Mouse (Mus musculus) liver, embryonic 14.5 days (tissue): ENCODE data around the gene Casp3. TPM values are rescaled to one million over a fixed set of nuclear protein-coding genes. Genes with fewer than 3 reads are reported as not detected.

Source experiments
- ATAC-seq: fragments of 200-750 bp; cut with Nextera tagmentation; 2 replicates; pipeline ENCODE4 v1.8.0; 2017; ENCODE audit warnings: moderate number of reproducible peaks, mild to moderate bottlenecking, moderate library complexity; ENCODE audit not compliant: insufficient read depth
- DNase-seq, 3 experiments: peaks; one replicate each; pipeline ENCODE4 v3.0.0-alpha.2; 2012 to 2013; ENCODE audit warnings: low read depth in 3 of 3, low spot score in 3 of 3
- H3K27ac ChIP-seq: fragments of 300-500 bp; sonication (generic); 2 replicates; pipeline ENCODE4 v1.5.1; 2014; ENCODE audit warnings: moderate library complexity, mild to moderate bottlenecking, control low read depth, inconsistent platforms
- H3K27me3 ChIP-seq: fragments of 300-500 bp; sonication (generic); 2 replicates; pipeline ENCODE4 v1.6.1; 2014; ENCODE audit warnings: mild to moderate bottlenecking, low read length, moderate library complexity; ENCODE audit not compliant: control insufficient read depth, insufficient read depth
- H3K36me3 ChIP-seq: fragments of 300-500 bp; sonication (generic); replicated peaks from 2 replicates; pipeline ENCODE4 v1.6.1; 2014; ENCODE audit warnings: low read depth; ENCODE audit not compliant: control insufficient read depth, insufficient read depth
- H3K4me1 ChIP-seq, 2 experiments: fragments of 200-500 bp in 1 of 2; fragments of 300-500 bp in 1 of 2; sonication (generic) in 1 of 2; replicated peaks; 2 replicates each; pipeline ENCODE4 v1.6.1; 2012 to 2014; ENCODE audit warnings: antibody characterized with exemption in 1 of 2, inconsistent platforms in 1 of 2, low read length in 1 of 2; ENCODE audit not compliant: control insufficient read depth in 2 of 2, insufficient read depth in 2 of 2
- H3K4me2 ChIP-seq: fragments of 300-500 bp; sonication (generic); 2 replicates; pipeline ENCODE4 v1.6.1; 2014; ENCODE audit warnings: low read depth, mild to moderate bottlenecking, control low read depth, moderate library complexity
- H3K4me3 ChIP-seq, 2 experiments: fragments of 200-500 bp in 1 of 2; fragments of 300-500 bp in 1 of 2; sonication (generic) in 1 of 2; 2 replicates each; pipeline ENCODE4 v1.5.1; 2012 to 2014; ENCODE audit warnings: low read depth in 2 of 2, low read length in 2 of 2, mild to moderate bottlenecking in 2 of 2, control low read depth in 1 of 2, inconsistent platforms in 1 of 2, moderate library complexity in 1 of 2; ENCODE audit not compliant: insufficient read depth in 1 of 2
- H3K9ac ChIP-seq: fragments of 300-500 bp; sonication (generic); replicated peaks from 2 replicates; pipeline ENCODE4 v1.6.1; 2014; ENCODE audit warnings: mild to moderate bottlenecking, control low read depth, moderate library complexity
- H3K9me3 ChIP-seq: fragments of 300-500 bp; sonication (generic); 2 replicates; pipeline ENCODE4 v1.6.1; 2016; ENCODE audit warnings: low read length, mixed read lengths; ENCODE audit not compliant: control insufficient read depth
- CTCF ChIP-seq: IDR thresholded peaks from 2 replicates; pipeline ENCODE4 v1.5.1; 2016; ENCODE audit warnings: antibody characterized with exemption, low read depth, control low read depth
- EP300 ChIP-seq: IDR thresholded peaks from 2 replicates; pipeline ENCODE4 v1.6.1; 2016; ENCODE audit warnings: antibody characterized with exemption, low read depth
- WGBS: fragments of 180-500 bp; shearing (Covaris S2); extraction: QIAGEN DNeasy Blood & Tissue Kit; methylation state at CpG from one replicate; pipeline ENCODE4 v1.1.7; 2014; ENCODE audit not compliant: insufficient replicate concordance; 5-methylcytosine and 5-hydroxymethylcytosine counted together
- polyA plus RNA-seq, 2 experiments: library from polyadenylated mRNA; depleted of rRNA in 1 of 2; stranded (reverse) in 1 of 2; unstranded in 1 of 2; fragments of >200 nt; fragmentation: Nextera tagmentation in 1 of 2; extraction: Ambion mirVana in 1 of 2; gene quantifications; 2 replicates each; pipeline versions ENCODE4 v1.2.1 to v1.2.3; 2012 to 2014

Gene Casp3
- polyA plus RNA-seq, 2 experiments: 33.2 to 50.4 TPM

- TF ChIP-seq EP300: no peak
- TF ChIP-seq CTCF: no peak
- ATAC-seq: no peak
- no peak for DNase-seq
Measured at GRCm38 (mm10) chr8:46613377-46613776, 3.7 kb upstream of the Casp3 start.

GRCm38 (mm10) chr8:46615936-46616335 lies 1.2 kb upstream of the Casp3 start:
- WGBS: 13% methylated on average over 8 of the region's 8 CpGs
- Histone ChIP-seq H3K4me1 (peaks cover 20 to 24% of the 10 kb centered on the region in 2 experiments), H3K9me3 (no peaks in the 10 kb centered on the region), H3K4me2 (peak overlapping the region; percentile 93), H3K36me3 (no peaks in the 10 kb centered on the region; the same call in 1 of the 2 replicates), H3K9ac (peak overlapping the region; percentile 79), H3K27me3 (no peaks in the 10 kb centered on the region), H3K4me3 (peak overlapping the region; percentile 69 to 73), H3K27ac (peak overlapping the region; percentile 68)
- no peak for TF ChIP-seq CTCF
- TF ChIP-seq EP300: peak; percentile 48; the same call in 1 of the 2 replicates
- no peak for ATAC-seq
- peak in 1 of 3 experiments; percentile 24 for DNase-seq

More at GRCm38 (mm10) chr8:46613377-46613776, 3.7 kb upstream of the Casp3 start:
- Histone ChIP-seq H3K4me2 (no peak overlapping the region), H3K4me1 (peaks cover 11 to 17% of the 10 kb centered on the region in 2 experiments), H3K27ac (no peak overlapping the region), H3K4me3 (no peak overlapping the region), H3K9ac (no peak overlapping the region), H3K9me3 (no peaks in the 10 kb centered on the region), H3K27me3 (no peaks in the 10 kb centered on the region), H3K36me3 (no peaks in the 10 kb centered on the region; the same call in none of the 2 replicates)
- 80% methylated on average over 4 of the region's 4 CpGs for WGBS

GRCm38 (mm10) chr8:46617690-46618620 lies 864 bp downstream of the Casp3 start:
- Histone ChIP-seq H3K4me2 (peak overlapping the region; percentile 93), H3K9me3 (no peaks in the 10 kb centered on the region), H3K27ac (peak overlapping the region; percentile 51), H3K36me3 (no peaks in the 10 kb centered on the region), H3K27me3 (no peaks in the 10 kb centered on the region), H3K4me1 (peaks cover 20 to 24% of the 10 kb centered on the region in 2 experiments), H3K4me3 (peak overlapping the region; percentile 62 to 69), H3K9ac (peak overlapping the region; percentile 62)
- WGBS: under 1% methylated on average over 38 of the region's 38 CpGs
- TF ChIP-seq CTCF (no peak), EP300 (no peak)
- ATAC-seq: peak; percentile 60
- no peak for DNase-seq

- WGBS: 7% methylated on average over 9 of the region's 10 CpGs
- Histone ChIP-seq H3K9me3 (no peaks in the 10 kb centered on the region), H3K4me1 (peaks cover 18 to 20% of the 10 kb centered on the region in 2 experiments), H3K4me2 (peak overlapping the region; percentile 93), H3K9ac (peak overlapping the region; percentile 62), H3K27ac (no peak overlapping the region; the same call in 1 of the 2 replicates), H3K4me3 (peak overlapping the region; percentile 62 to 69), H3K27me3 (no peaks in the 10 kb centered on the region), H3K36me3 (no peaks in the 10 kb centered on the region)
- no peak for DNase-seq
- ATAC-seq: no peak
- no peak for TF ChIP-seq EP300
- no peak for TF ChIP-seq CTCF
Measured at GRCm38 (mm10) chr8:46618639-46619320, 1.7 kb downstream of the Casp3 start.
